In the genomic region with DNA sequence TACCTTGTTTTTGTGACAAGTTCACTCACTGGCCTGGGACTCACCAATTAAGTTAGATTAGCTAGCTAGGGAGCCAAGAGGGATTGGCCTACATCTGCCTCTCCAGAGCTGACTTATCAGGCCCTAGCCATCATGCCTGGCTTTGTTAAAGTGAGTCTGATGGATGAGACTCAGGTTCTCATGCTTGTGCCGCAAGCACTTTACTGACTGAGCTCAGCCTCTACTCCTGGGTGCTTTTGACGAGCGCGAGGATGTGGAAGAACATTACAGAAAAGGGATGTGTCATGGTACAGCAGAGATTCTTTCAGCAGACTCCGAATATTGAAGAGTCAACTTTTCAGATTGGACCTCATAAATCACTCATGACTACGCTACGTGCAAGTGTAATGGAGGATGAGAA, we compare ENCODE assay signal across 22 mouse cellular contexts. TPM values are rescaled to one million over a fixed set of nuclear protein-coding genes. Genes with fewer than 3 reads are reported as not detected.
DNase-seq lines count a peak whose midpoint lies in the region; ATAC-seq and TF ChIP-seq lines count a peak whose summit lies in the region.
"Had no signal": no experiment of that assay in that cellular context is flagged by ENCODE, and none has a peak within 500 bp of the region (broad histone marks: within the 10 kb centered on the region; RNA-seq: fewer than 3 reads in every experiment).

No protein-coding gene starts in this region.

- no peak for ATAC-seq in heart, embryonic 15.5 days (replicated peaks; ENCODE audit: insufficient number of reproducible peaks, insufficient read depth, low FRiP score, low read depth)
- peak; percentile 42; the same call in 1 of the 2 replicates for ATAC-seq in lung, embryonic 15.5 days (ENCODE audit: borderline replicate concordance, extremely low read depth, low FRiP score, low TSS enrichment)
- peak; percentile 25; the same call in 1 of the 2 replicates for ATAC-seq in lung, postnatal 0 days
- ATAC-seq: forebrain, embryonic 13.5 days; forebrain, embryonic 15.5 days had no signal

- no peak for DNase-seq in heart, postnatal 4 days
- DNase-seq in lung, postnatal 4 days, result no peak
- no peak for DNase-seq in lung, postnatal 0 days (ENCODE audit: low spot score)
- DNase-seq in lung, postnatal 10 days, result no peak
- DNase-seq in gastrocnemius, postnatal 10 days, result no peak
- DNase-seq: adrenal gland, adult 2 months; adrenal gland, postnatal 10 days; adrenal gland, postnatal 25 days; cerebellum, adult 11 months; cerebellum, adult 18-20 months; cerebellum, adult 8-10 months; cerebellum, adult 9-11 months; cerebellum, postnatal 14 days; cerebellum, postnatal 36 days; embryo, embryonic 11 days had no signal

- no peaks in the 10 kb centered on the region for H3K36me3 ChIP-seq in heart, embryonic 15.5 days
- H3K36me3 ChIP-seq in lung, embryonic 15.5 days, result no peaks in the 10 kb centered on the region
- H3K36me3 ChIP-seq in lung, postnatal 0 days (ENCODE audit: insufficient read depth, low read length), result no peaks in the 10 kb centered on the region
- H3K36me3 ChIP-seq: embryonic facial prominence, embryonic 13.5 days; embryonic facial prominence, embryonic 15.5 days; forebrain, embryonic 15.5 days had no signal

- H3K4me1 ChIP-seq in heart, embryonic 15.5 days (replicated peaks), result peaks cover 17% of the 10 kb centered on the region
- peaks cover 29% of the 10 kb centered on the region for H3K4me1 ChIP-seq in lung, embryonic 15.5 days
- H3K4me1 ChIP-seq in lung, postnatal 0 days (ENCODE audit: insufficient read depth, low read depth, low read length), result peaks cover 4% of the 10 kb centered on the region; the same call in 1 of the 2 replicates

- H3K9ac ChIP-seq in heart, embryonic 15.5 days, result no peak overlapping the region
- no peak overlapping the region for H3K9ac ChIP-seq in lung, embryonic 15.5 days
- no peak overlapping the region for H3K9ac ChIP-seq in lung, postnatal 0 days (replicated peaks; ENCODE audit: low read depth)
- H3K9ac ChIP-seq: embryonic facial prominence, embryonic 13.5 days; embryonic facial prominence, embryonic 15.5 days; forebrain, embryonic 13.5 days; forebrain, embryonic 15.5 days had no signal

- TF ChIP-seq CTCF in lung, postnatal 0 days (IDR thresholded peaks at IDR 0.05), result no peak

- H3K27me3 ChIP-seq in heart, embryonic 15.5 days, result no peaks in the 10 kb centered on the region
- no peaks in the 10 kb centered on the region for H3K27me3 ChIP-seq in lung, embryonic 15.5 days
- no peaks in the 10 kb centered on the region for H3K27me3 ChIP-seq in lung, postnatal 0 days (replicated peaks; ENCODE audit: insufficient read depth, low read length)
- H3K27me3 ChIP-seq: embryonic facial prominence, embryonic 13.5 days; embryonic facial prominence, embryonic 15.5 days; forebrain, embryonic 13.5 days; forebrain, embryonic 15.5 days had no signal

- H3K9me3 ChIP-seq in heart, embryonic 15.5 days (replicated peaks), result no peaks in the 10 kb centered on the region
- no peaks in the 10 kb centered on the region for H3K9me3 ChIP-seq in lung, embryonic 15.5 days
- no peaks in the 10 kb centered on the region for H3K9me3 ChIP-seq in lung, postnatal 0 days (ENCODE audit: low read length)
- H3K9me3 ChIP-seq: embryonic facial prominence, embryonic 13.5 days; embryonic facial prominence, embryonic 15.5 days; forebrain, embryonic 13.5 days; forebrain, embryonic 15.5 days had no signal

- H3K27ac ChIP-seq in heart, embryonic 15.5 days, result 0 out of 2 replicates have a peak overlapping the region, but pooled peaks have one; percentile 2
- H3K27ac ChIP-seq in lung, embryonic 15.5 days, result peak overlapping the region; percentile 65
- H3K27ac ChIP-seq in lung, postnatal 0 days (ENCODE audit: low read length), result no peak overlapping the region
- H3K27ac ChIP-seq: embryonic facial prominence, embryonic 13.5 days; embryonic facial prominence, embryonic 15.5 days; forebrain, embryonic 13.5 days; forebrain, embryonic 15.5 days had no signal

- no peak overlapping the region for H3K4me2 ChIP-seq in heart, embryonic 15.5 days
- H3K4me2 ChIP-seq in lung, embryonic 15.5 days, result peak overlapping the region; percentile 29
- no peak overlapping the region for H3K4me2 ChIP-seq in lung, postnatal 0 days (replicated peaks; ENCODE audit: low read depth, low read length)
- H3K4me2 ChIP-seq: embryonic facial prominence, embryonic 13.5 days; embryonic facial prominence, embryonic 15.5 days; forebrain, embryonic 13.5 days; forebrain, embryonic 15.5 days had no signal

- no peak overlapping the region for H3K4me3 ChIP-seq in heart, embryonic 15.5 days
- H3K4me3 ChIP-seq in lung, embryonic 15.5 days, result no peak overlapping the region
- no peak overlapping the region for H3K4me3 ChIP-seq in lung, postnatal 0 days (ENCODE audit: low read depth, low read length)
- H3K4me3 ChIP-seq: embryonic facial prominence, embryonic 13.5 days; embryonic facial prominence, embryonic 15.5 days; forebrain, embryonic 13.5 days; forebrain, embryonic 15.5 days had no signal

- 68% methylated on average over 7 of the region's 7 CpGs for WGBS in heart, embryonic 15.5 days
- 29% methylated on average over 7 of the region's 7 CpGs for WGBS in lung, embryonic 15.5 days
- WGBS in lung, postnatal 0 days, result 41% methylated on average over 7 of the region's 7 CpGs

- no peak; the same call in 1 of the 2 replicates for TF ChIP-seq EP300 in lung, postnatal 0 days (IDR thresholded peaks at IDR 0.05)

RNA-seq across cellular contexts. Expression of a gene that starts 12.8 kb away (rescaled TPM):
- 64.6 and 66.2 TPM in 2 replicates for polyA plus RNA-seq in heart, embryonic 15.5 days (2015; fragmentation: Nextera tagmentation; extraction: Ambion mirVana)
- 10 to 100 TPM; 68.9 TPM for total RNA-seq in heart, postnatal 4 days (2021)
- polyA plus RNA-seq in lung, embryonic 15.5 days (2015; fragmentation: Nextera tagmentation; extraction: Ambion mirVana), result 44.3 and 47.9 TPM in 2 replicates
- 45.5 and 47.4 TPM in 2 replicates for polyA plus RNA-seq in lung, postnatal 0 days (2015; fragmentation: Nextera tagmentation; extraction: Ambion mirVana)
- 10 to 100 TPM; 34.0 to 36.4 TPM for total RNA-seq in gastrocnemius, postnatal 10 days (2021)
- total RNA-seq: MEL had no signal
